Mouse (Mus musculus) heart, embryonic 12.5 days (tissue): ENCODE measurements around the gene Dennd4a. TPM values are rescaled to one million over a fixed set of nuclear protein-coding genes. Genes with fewer than 3 reads are reported as not detected.

Experiments used
- ATAC-seq: fragments of 200-750 bp; cut with Nextera tagmentation; 2 replicates; pipeline ENCODE4 v1.8.0; 2017; ENCODE audit warnings: moderate TSS enrichment, moderate library complexity; ENCODE audit not compliant: insufficient number of reproducible peaks, low FRiP score
- H3K27ac ChIP-seq: fragments of 300-500 bp; sonication (generic); 2 replicates; pipeline ENCODE4 v1.5.1; 2016; ENCODE audit warnings: mild to moderate bottlenecking, moderate library complexity; ENCODE audit not compliant: poor library complexity, severe bottlenecking
- H3K27me3 ChIP-seq: fragments of 300-500 bp; sonication (generic); replicated peaks from 2 replicates; pipeline ENCODE4 v1.6.1; 2016; ENCODE audit warnings: mild to moderate bottlenecking, moderate library complexity
- H3K36me3 ChIP-seq: fragments of 300-500 bp; sonication (generic); 2 replicates; pipeline ENCODE4 v1.6.1; 2016; ENCODE audit warnings: mild to moderate bottlenecking, moderate library complexity
- H3K4me1 ChIP-seq: fragments of 300-500 bp; sonication (generic); replicated peaks from 2 replicates; pipeline ENCODE4 v1.6.1; 2016; ENCODE audit warnings: mild to moderate bottlenecking
- H3K4me2 ChIP-seq: fragments of 300-500 bp; sonication (generic); 2 replicates; pipeline ENCODE4 v1.6.1; 2016; ENCODE audit warnings: mild to moderate bottlenecking, moderate library complexity
- H3K4me3 ChIP-seq: fragments of 300-500 bp; sonication (generic); 2 replicates; pipeline ENCODE4 v1.5.1; 2016; ENCODE audit warnings: mild to moderate bottlenecking
- H3K9ac ChIP-seq: fragments of 300-500 bp; sonication (generic); 2 replicates; pipeline ENCODE4 v1.6.1; 2016; ENCODE audit warnings: mild to moderate bottlenecking, moderate library complexity
- H3K9me3 ChIP-seq: fragments of 300-500 bp; sonication (generic); replicated peaks from 2 replicates; pipeline ENCODE4 v1.6.1; 2016; ENCODE audit warnings: mild to moderate bottlenecking, moderate library complexity
- WGBS: fragments of 180-500 bp; shearing (Covaris S2); methylation state at CpG from one replicate; pipeline ENCODE4 v1.1.7; 2016; 5-methylcytosine and 5-hydroxymethylcytosine counted together
- polyA plus RNA-seq: library from polyadenylated mRNA; unstranded; fragments of >200 nt; fragmentation: Nextera tagmentation; extraction: Ambion mirVana; gene quantifications from 2 replicates; pipeline ENCODE4 v1.2.1, GENCODE M21; 2016

Dennd4a gene
- polyA plus RNA-seq, 1 experiment from 2014 or later = 5.4 TPM

GRCm38 (mm10) chr9:64790673-64791660, 20.2 kb upstream of the Dennd4a start:
- no peak overlapping the region for H3K27ac ChIP-seq
- no peaks in the 10 kb centered on the region for H3K9me3 ChIP-seq
- 73% methylated on average over 7 of the region's 7 CpGs for WGBS

GRCm38 (mm10) chr9:64791676-64792075, 19.5 kb upstream of the Dennd4a start:
- H3K9me3 ChIP-seq = no peaks in the 10 kb centered on the region
- no peak overlapping the region for H3K4me2 ChIP-seq
- WGBS = 57% methylated on average over 1 of the region's 1 CpGs
- no peak for ATAC-seq
- no peak overlapping the region for H3K27ac ChIP-seq
- H3K27me3 ChIP-seq = no peaks in the 10 kb centered on the region
- H3K4me1 ChIP-seq = peaks cover 6% of the 10 kb centered on the region
- H3K4me3 ChIP-seq = no peak overlapping the region
- H3K9ac ChIP-seq = no peak overlapping the region
- H3K36me3 ChIP-seq = no peaks in the 10 kb centered on the region

More at GRCm38 (mm10) chr9:64790673-64791660, 20.2 kb upstream of the Dennd4a start:
- Histone ChIP-seq H3K27me3 (no peaks in the 10 kb centered on the region), H3K4me1 (peaks cover 6% of the 10 kb centered on the region), H3K9ac (no peak overlapping the region), H3K4me2 (no peak overlapping the region), H3K4me3 (no peak overlapping the region), H3K36me3 (no peaks in the 10 kb centered on the region)
- no peak for ATAC-seq

- H3K4me2 ChIP-seq = no peak overlapping the region
- H3K27me3 ChIP-seq = no peaks in the 10 kb centered on the region
- no peaks in the 10 kb centered on the region for H3K9me3 ChIP-seq
- peaks cover 6% of the 10 kb centered on the region for H3K4me1 ChIP-seq
- H3K27ac ChIP-seq = no peak overlapping the region
- WGBS = 49% methylated on average over 10 of the region's 10 CpGs
- no peaks in the 10 kb centered on the region for H3K36me3 ChIP-seq
- no peak overlapping the region for H3K4me3 ChIP-seq
- no peak overlapping the region for H3K9ac ChIP-seq
- peak; percentile 87 for ATAC-seq
Measured at GRCm38 (mm10) chr9:64792379-64793274, 18.5 kb upstream of the Dennd4a start.

- no peak for ATAC-seq
- no peak overlapping the region for H3K4me3 ChIP-seq
- H3K27ac ChIP-seq = no peak overlapping the region
Measured at GRCm38 (mm10) chr9:64793275-64793590, 17.9 kb upstream of the Dennd4a start.

GRCm38 (mm10) chr9:64793794-64794193, 17.3 kb upstream of the Dennd4a start:
- peaks cover 6% of the 10 kb centered on the region for H3K4me1 ChIP-seq
- no peak for ATAC-seq
- no peaks in the 10 kb centered on the region for H3K36me3 ChIP-seq
- no peaks in the 10 kb centered on the region for H3K27me3 ChIP-seq
- no peak overlapping the region for H3K9ac ChIP-seq
- no peak overlapping the region for H3K4me2 ChIP-seq
- 72% methylated on average over 3 of the region's 3 CpGs for WGBS
- H3K9me3 ChIP-seq = no peaks in the 10 kb centered on the region
- H3K27ac ChIP-seq = 0 out of 2 replicates have a peak overlapping the region, but pooled peaks have one; percentile 12
- H3K4me3 ChIP-seq = no peak overlapping the region

More at GRCm38 (mm10) chr9:64793275-64793590, 17.9 kb upstream of the Dennd4a start:
- Histone ChIP-seq H3K9ac (no peak overlapping the region), H3K4me1 (peaks cover 6% of the 10 kb centered on the region), H3K4me2 (no peak overlapping the region), H3K27me3 (no peaks in the 10 kb centered on the region), H3K9me3 (no peaks in the 10 kb centered on the region), H3K36me3 (no peaks in the 10 kb centered on the region)

- H3K4me1 ChIP-seq = peaks cover 6% of the 10 kb centered on the region
- no peaks in the 10 kb centered on the region for H3K36me3 ChIP-seq
- H3K4me2 ChIP-seq = no peak overlapping the region
- WGBS = 70% methylated on average over 6 of the region's 6 CpGs
- no peaks in the 10 kb centered on the region for H3K27me3 ChIP-seq
- no peak overlapping the region for H3K27ac ChIP-seq
- H3K9me3 ChIP-seq = no peaks in the 10 kb centered on the region
- no peak overlapping the region for H3K4me3 ChIP-seq
- no peak overlapping the region for H3K9ac ChIP-seq
- no peak for ATAC-seq
Measured at GRCm38 (mm10) chr9:64794448-64795420, 16.4 kb upstream of the Dennd4a start.

- Histone ChIP-seq H3K4me2 (no peak overlapping the region), H3K4me1 (peaks cover 6% of the 10 kb centered on the region), H3K27me3 (no peaks in the 10 kb centered on the region), H3K27ac (no peak overlapping the region), H3K4me3 (no peak overlapping the region), H3K9ac (no peak overlapping the region), H3K36me3 (no peaks in the 10 kb centered on the region), H3K9me3 (no peaks in the 10 kb centered on the region)
- ATAC-seq = no peak
- 73% methylated on average over 3 of the region's 3 CpGs for WGBS
Measured at GRCm38 (mm10) chr9:64795846-64796615, 15.1 kb upstream of the Dennd4a start.

GRCm38 (mm10) chr9:64797392-64797791, 13.7 kb upstream of the Dennd4a start:
- Histone ChIP-seq H3K9ac (no peak overlapping the region), H3K4me2 (no peak overlapping the region), H3K9me3 (no peaks in the 10 kb centered on the region), H3K4me3 (no peak overlapping the region), H3K36me3 (no peaks in the 10 kb centered on the region), H3K27ac (no peak overlapping the region), H3K27me3 (no peaks in the 10 kb centered on the region), H3K4me1 (peaks cover 6% of the 10 kb centered on the region; the same call in 1 of the 2 replicates)
- 93% methylated on average over 4 of the region's 4 CpGs for WGBS
- no peak for ATAC-seq

GRCm38 (mm10) chr9:64798099-64798498, 13.0 kb upstream of the Dennd4a start:
- H3K27ac ChIP-seq = no peak overlapping the region
- peaks cover 6% of the 10 kb centered on the region; the same call in 1 of the 2 replicates for H3K4me1 ChIP-seq
- no peaks in the 10 kb centered on the region for H3K9me3 ChIP-seq
- no peaks in the 10 kb centered on the region for H3K27me3 ChIP-seq
- no peak overlapping the region for H3K4me2 ChIP-seq
- H3K9ac ChIP-seq = no peak overlapping the region
- no peaks in the 10 kb centered on the region for H3K36me3 ChIP-seq
- H3K4me3 ChIP-seq = no peak overlapping the region
- ATAC-seq = no peak

- no peak overlapping the region for H3K9ac ChIP-seq
- ATAC-seq = no peak
- no peak overlapping the region for H3K4me3 ChIP-seq
- H3K27me3 ChIP-seq = no peaks in the 10 kb centered on the region
- no peaks in the 10 kb centered on the region for H3K36me3 ChIP-seq
- H3K27ac ChIP-seq = no peak overlapping the region
- no peak overlapping the region for H3K4me2 ChIP-seq
- WGBS = 49% methylated on average over 2 of the region's 2 CpGs
- peaks cover 6% of the 10 kb centered on the region; the same call in 1 of the 2 replicates for H3K4me1 ChIP-seq
- H3K9me3 ChIP-seq = no peaks in the 10 kb centered on the region
Measured at GRCm38 (mm10) chr9:64798859-64799258, 12.3 kb upstream of the Dennd4a start.
